Mouse (Mus musculus) midbrain, embryonic 16.5 days (tissue): Measurements from ENCODE around the gene Il1f8. TPM values are rescaled to one million over a fixed set of nuclear protein-coding genes. Genes with fewer than 3 reads are reported as not detected.
"Not testable (repeated sequence)": the region's sequence is repeated elsewhere in the genome, so short reads cannot be mapped to it uniquely, and the experiment has no call there.

ENCODE experiments used
- ATAC-seq: fragments of 200-750 bp; cut with Nextera tagmentation; 2 replicates; pipeline ENCODE4 v1.8.0; 2017; ENCODE audit warnings: moderate TSS enrichment
- H3K27ac ChIP-seq: fragments of 300-500 bp; sonication (generic); 2 replicates; pipeline ENCODE4 v1.5.1; 2014; ENCODE audit warnings: mild to moderate bottlenecking, low read length, mixed read lengths
- H3K27me3 ChIP-seq: fragments of 300-500 bp; sonication (generic); 2 replicates; pipeline ENCODE4 v1.6.1; 2014; ENCODE audit warnings: low read depth, low read length, mixed read lengths; ENCODE audit not compliant: control insufficient read depth, insufficient read depth
- H3K36me3 ChIP-seq: fragments of 300-500 bp; sonication (generic); 2 replicates; pipeline ENCODE4 v1.6.1; 2014; ENCODE audit warnings: mild to moderate bottlenecking, low read length, moderate library complexity, mixed read lengths; ENCODE audit not compliant: control insufficient read depth, insufficient read depth
- H3K4me1 ChIP-seq: fragments of 300-500 bp; sonication (generic); 2 replicates; pipeline ENCODE4 v1.6.1; 2014; ENCODE audit warnings: mild to moderate bottlenecking, low read length, mixed read lengths; ENCODE audit not compliant: control insufficient read depth, insufficient read depth
- H3K4me2 ChIP-seq: fragments of 300-500 bp; sonication (generic); 2 replicates; pipeline ENCODE4 v1.6.1; 2014; ENCODE audit warnings: mild to moderate bottlenecking, low read length, mixed read lengths
- H3K4me3 ChIP-seq: fragments of 300-500 bp; sonication (generic); 2 replicates; pipeline ENCODE4 v1.5.1; 2014; ENCODE audit warnings: low read depth, mild to moderate bottlenecking, low read length, moderate library complexity, mixed read lengths
- H3K9ac ChIP-seq: fragments of 300-500 bp; sonication (generic); 2 replicates; pipeline ENCODE4 v1.6.1; 2014; ENCODE audit warnings: low read depth, low read length, mixed read lengths
- H3K9me3 ChIP-seq: fragments of 300-500 bp; sonication (generic); replicated peaks from 2 replicates; pipeline ENCODE4 v1.6.1; 2014; ENCODE audit warnings: mild to moderate bottlenecking, low read length, mixed read lengths; ENCODE audit not compliant: control insufficient read depth, poor library complexity, severe bottlenecking
- WGBS: fragments of 180-500 bp; shearing (Covaris S2); extraction: QIAGEN DNeasy Blood & Tissue Kit; methylation state at CpG from one replicate; pipeline ENCODE4 v1.1.7; 2014; 5-methylcytosine and 5-hydroxymethylcytosine counted together
- polyA plus RNA-seq: library from polyadenylated mRNA; unstranded; fragments of >200 nt; fragmentation: Nextera tagmentation; extraction: Ambion mirVana; gene quantifications from 2 replicates; pipeline ENCODE4 v1.2.1, GENCODE M21; 2015

Il1f8 gene
- not detected in 2 replicates for polyA plus RNA-seq

- Histone ChIP-seq H3K9ac (no peak within 1 kb of the TSS), H3K4me1 (no peaks in the 10 kb centered on the region), H3K4me2 (no peak within 1 kb of the TSS), H3K27ac (no peak within 1 kb of the TSS), H3K27me3 (no peaks in the 10 kb centered on the region), H3K4me3 (no peak within 1 kb of the TSS), H3K36me3 (no peaks in the 10 kb centered on the region), H3K9me3 (no peaks in the 10 kb centered on the region)
- no peak for ATAC-seq
- WGBS: 85% methylated on average over 2 of the region's 2 CpGs
These were observed at the start of gene Il1f8 for GRCm38 (mm10) chr2:24152861-24153260. Gene Il1f8 (plus strand): TSS chr2:24153161.

- Histone ChIP-seq H3K36me3 (no peaks in the 10 kb centered on the region), H3K27ac (no peak overlapping the region), H3K4me3 (no peak overlapping the region), H3K9me3 (no peaks in the 10 kb centered on the region), H3K9ac (no peak overlapping the region), H3K27me3 (no peaks in the 10 kb centered on the region), H3K4me1 (no peaks in the 10 kb centered on the region), H3K4me2 (no peak overlapping the region)
- no peak for ATAC-seq
- WGBS: 82% methylated on average over 4 of the region's 4 CpGs
These were observed 49.2 kb upstream of the Il1f8 start for GRCm38 (mm10) chr2:24103619-24104289.

- Histone ChIP-seq H3K9me3 (no peaks in the 10 kb centered on the region), H3K27ac (no peak overlapping the region), H3K4me3 (no peak overlapping the region), H3K27me3 (no peaks in the 10 kb centered on the region), H3K9ac (no peak overlapping the region), H3K4me2 (no peak overlapping the region), H3K4me1 (no peaks in the 10 kb centered on the region), H3K36me3 (no peaks in the 10 kb centered on the region)
- ATAC-seq: no peak
These were observed 43.9 kb upstream of the Il1f8 start for GRCm38 (mm10) chr2:24109085-24109484.

- H3K27ac ChIP-seq: no peak overlapping the region
- H3K9me3 ChIP-seq: no peaks in the 10 kb centered on the region
- H3K27me3 ChIP-seq: no peaks in the 10 kb centered on the region
- no peak overlapping the region for H3K9ac ChIP-seq
- H3K36me3 ChIP-seq: no peaks in the 10 kb centered on the region
- WGBS: 89% methylated on average over 1 of the region's 1 CpGs
- no peak overlapping the region for H3K4me3 ChIP-seq
- no peaks in the 10 kb centered on the region for H3K4me1 ChIP-seq
- no peak for ATAC-seq
- H3K4me2 ChIP-seq: no peak overlapping the region
These were observed 18.6 kb upstream of the Il1f8 start for GRCm38 (mm10) chr2:24134373-24134772.

GRCm38 (mm10) chr2:24181683-24182331, 28.8 kb downstream of the Il1f8 start:
- not testable (repeated sequence) for H3K4me1 ChIP-seq, H3K36me3 ChIP-seq, H3K27me3 ChIP-seq, H3K9me3 ChIP-seq, H3K27ac ChIP-seq, H3K9ac ChIP-seq
- 9% methylated on average over 14 of the region's 14 CpGs for WGBS
- Histone ChIP-seq H3K4me3 (0 out of 2 replicates have a peak overlapping the region, but pooled peaks have one; percentile 14), H3K4me2 (peak overlapping the region; percentile 38)
- ATAC-seq: peak; percentile 97

- H3K4me3 ChIP-seq, H3K4me1 ChIP-seq, H3K36me3 ChIP-seq, H3K9ac ChIP-seq, H3K27ac ChIP-seq, ATAC-seq, H3K27me3 ChIP-seq, H3K9me3 ChIP-seq: not testable (repeated sequence)
- 61% methylated on average over 13 of the region's 13 CpGs for WGBS
- H3K4me2 ChIP-seq: peak overlapping the region; percentile 38
These were observed 29.6 kb downstream of the Il1f8 start for GRCm38 (mm10) chr2:24182423-24183147.

GRCm38 (mm10) chr2:24184092-24184491, 31.1 kb downstream of the Il1f8 start:
- H3K9ac ChIP-seq, H3K27me3 ChIP-seq, H3K36me3 ChIP-seq, H3K4me3 ChIP-seq, H3K4me2 ChIP-seq, H3K9me3 ChIP-seq, H3K27ac ChIP-seq, ATAC-seq, H3K4me1 ChIP-seq: not testable (repeated sequence)

- ATAC-seq: no peak
- WGBS: 93% methylated on average over 1 of the region's 1 CpGs
- Histone ChIP-seq H3K36me3 (no peaks in the 10 kb centered on the region), H3K4me2 (no peak within 1 kb of the TSS), H3K27me3 (no peaks in the 10 kb centered on the region), H3K4me1 (peaks cover 3% of the 10 kb centered on the region; the same call in 1 of the 2 replicates), H3K4me3 (no peak within 1 kb of the TSS), H3K27ac (no peak within 1 kb of the TSS), H3K9ac (no peak within 1 kb of the TSS), H3K9me3 (no peaks in the 10 kb centered on the region)
These were observed 33.2 kb downstream of the Il1f8 start, which contains the start of gene Il1f9 for GRCm38 (mm10) chr2:24186176-24186575. Gene Il1f9 (plus strand): TSS chr2:24186476.

GRCm38 (mm10) chr2:24187585-24187984, 34.6 kb downstream of the Il1f8 start:
- Histone ChIP-seq H3K9me3 (no peaks in the 10 kb centered on the region), H3K36me3 (no peaks in the 10 kb centered on the region), H3K4me1 (no peaks in the 10 kb centered on the region), H3K27me3 (no peaks in the 10 kb centered on the region), H3K9ac (no peak overlapping the region), H3K4me3 (no peak overlapping the region), H3K4me2 (no peak overlapping the region), H3K27ac (no peak overlapping the region)
- 87% methylated on average over 6 of the region's 6 CpGs for WGBS
- no peak for ATAC-seq
